Mouse (Mus musculus) C2C12 (cell line): ENCODE results near the gene Stxbp5.

Experiments
- CTCF ChIP-seq: IDR thresholded peaks from one replicate; pipeline ENCODE4 v1.5.1; 2011; ENCODE audit not compliant: control insufficient read depth, insufficient read depth, insufficient read length
- MAX ChIP-seq: IDR thresholded peaks from one replicate; pipeline ENCODE4 v1.6.1; 2011; ENCODE audit warnings: mild to moderate bottlenecking, control low read depth
- MYOD1 ChIP-seq: IDR thresholded peaks from one replicate; pipeline ENCODE4 v1.6.1; 2011; ENCODE audit warnings: low read depth; ENCODE audit not compliant: control insufficient read depth, insufficient read length
- MYOG ChIP-seq: IDR thresholded peaks from one replicate; pipeline ENCODE4 v1.6.1; 2011; ENCODE audit not compliant: control insufficient read depth, insufficient read length; ENCODE audit errors: extremely low read depth

DNA sequence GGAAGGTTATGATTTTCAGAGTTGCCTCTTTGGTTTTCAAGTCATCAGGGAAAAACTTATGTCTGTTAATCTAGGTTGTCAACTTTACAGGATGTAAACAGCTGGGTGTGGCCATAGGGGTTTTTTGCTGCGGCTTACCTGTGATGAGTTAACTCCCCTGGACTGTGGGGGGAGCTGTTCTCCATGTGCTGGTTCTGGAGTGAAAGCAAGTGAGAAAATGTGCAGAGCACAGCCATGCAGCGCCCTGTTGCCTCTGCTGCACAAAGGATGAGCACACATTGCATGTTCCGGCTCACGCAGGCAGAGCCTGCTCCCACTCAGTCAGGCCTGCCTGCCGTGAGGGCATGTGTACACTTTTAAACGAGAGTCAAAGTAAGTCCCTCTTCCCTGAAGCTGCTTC lies 79.6 kb downstream of the Stxbp5 start:
- TF ChIP-seq MYOD1 = no peak
- TF ChIP-seq CTCF = no peak
- no peak for TF ChIP-seq MAX
- TF ChIP-seq MYOG = no peak
